Mouse (Mus musculus) retina, postnatal 1 day (tissue): ENCODE data around the gene Kcnk5.

Experiments
- DNase-seq: peaks from one replicate; pipeline ENCODE4 v3.0.0-alpha.2; 2012

Gene Kcnk5

DNA sequence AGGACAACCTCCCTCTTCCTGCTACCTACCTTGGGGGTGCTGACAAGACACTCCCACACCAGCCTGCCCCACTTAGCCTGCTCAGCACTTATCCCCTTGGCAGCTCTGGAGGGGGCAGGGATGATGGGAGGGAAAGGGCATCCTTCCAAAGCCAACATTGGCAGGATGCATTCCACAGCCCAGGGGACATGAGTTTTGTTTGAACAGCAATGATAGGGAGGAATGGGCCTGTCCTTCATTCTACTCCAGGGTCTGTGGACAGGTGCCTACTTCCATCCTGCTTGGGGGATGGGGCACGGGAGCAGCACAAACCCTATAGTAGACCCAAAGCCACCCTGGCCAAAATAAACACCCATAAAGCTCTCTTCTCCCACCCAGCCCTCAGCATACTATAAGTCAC, 16.2 kb downstream of the Kcnk5 start:
- DNase-seq, result no peak

DNA sequence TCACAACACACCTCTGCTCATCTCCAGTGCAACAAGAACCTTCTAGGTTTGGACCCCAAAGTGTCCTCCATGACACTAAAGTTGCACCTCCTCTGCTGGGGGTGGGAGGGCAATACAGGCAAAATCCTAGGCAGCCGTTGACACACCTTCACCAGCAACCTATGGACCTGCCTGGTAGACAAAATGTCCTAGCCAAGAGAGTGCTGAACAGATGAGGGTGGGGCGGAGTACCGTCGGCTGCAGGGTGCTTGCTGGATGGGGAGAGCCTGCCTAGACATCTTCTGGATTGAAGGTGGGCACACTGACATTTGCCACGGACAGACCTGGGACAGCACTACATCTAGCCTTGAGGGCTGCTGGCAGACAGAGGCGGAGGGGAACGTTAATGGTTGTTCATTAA, 17.2 kb downstream of the Kcnk5 start:
- DNase-seq, result no peak

DNA sequence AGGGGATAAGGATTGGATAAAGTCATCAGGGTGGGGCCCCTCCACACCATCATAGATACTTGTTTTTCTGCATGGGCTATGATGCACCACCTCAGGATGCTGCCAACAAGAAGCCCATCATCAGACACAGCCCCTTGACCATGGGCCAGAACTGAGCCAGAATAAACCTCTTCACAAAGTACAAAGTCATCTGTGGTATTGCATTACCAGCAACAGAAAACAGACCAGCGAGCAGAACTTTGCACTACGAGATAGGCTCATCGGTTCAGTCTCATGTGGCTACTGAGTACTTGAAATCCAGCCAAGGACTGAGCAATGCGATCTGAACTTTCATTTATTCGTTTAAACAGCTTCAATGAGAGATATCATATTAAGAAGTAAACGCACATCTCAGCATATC, 18.9 kb downstream of the Kcnk5 start:
- DNase-seq, result no peak

DNA sequence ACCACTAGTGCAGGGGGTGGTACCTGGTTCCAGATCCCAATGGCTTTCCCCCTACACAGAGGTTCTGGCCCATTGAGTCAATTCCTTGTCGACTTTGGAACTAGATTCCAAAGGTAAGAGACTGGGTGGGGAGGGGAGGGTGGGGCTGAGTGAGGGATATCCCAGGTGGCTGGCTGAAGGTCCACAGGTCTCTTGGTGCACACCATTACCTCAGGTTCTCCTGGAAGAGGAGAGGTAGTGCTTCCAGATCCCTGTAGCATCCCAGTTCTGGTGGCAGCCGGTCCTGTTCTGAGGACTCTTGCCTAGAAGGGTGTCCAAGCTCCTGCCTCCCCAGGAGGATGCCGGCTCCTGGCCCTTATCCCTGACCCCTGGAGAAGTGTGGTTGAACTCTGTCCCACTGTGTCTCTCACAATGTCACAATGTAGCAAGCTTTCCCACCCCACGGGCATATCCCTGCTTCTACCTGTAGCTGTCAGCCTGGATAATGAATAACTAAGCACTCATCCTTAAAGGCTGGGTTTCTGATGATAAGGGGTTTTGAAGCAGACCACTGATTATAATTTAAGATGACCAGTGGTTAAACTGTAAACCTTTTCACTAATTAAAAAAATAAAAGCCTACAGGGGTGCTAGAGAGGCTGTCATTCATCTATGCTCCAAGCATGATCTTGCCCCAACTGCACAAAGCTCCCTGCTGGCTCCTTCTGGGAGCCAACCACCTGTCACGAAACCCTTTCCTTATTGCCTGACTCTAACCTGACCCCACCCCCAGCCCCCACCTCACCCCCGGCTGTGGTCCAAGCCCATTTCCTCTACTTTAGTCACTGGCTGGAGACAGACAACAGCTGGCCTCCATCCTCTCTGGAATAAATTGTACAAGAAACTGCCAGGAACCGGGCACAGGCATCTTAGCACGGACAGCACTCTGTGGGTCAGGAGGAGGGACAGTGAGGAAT, 22.6 kb downstream of the Kcnk5 start:
- no peak for DNase-seq

DNA sequence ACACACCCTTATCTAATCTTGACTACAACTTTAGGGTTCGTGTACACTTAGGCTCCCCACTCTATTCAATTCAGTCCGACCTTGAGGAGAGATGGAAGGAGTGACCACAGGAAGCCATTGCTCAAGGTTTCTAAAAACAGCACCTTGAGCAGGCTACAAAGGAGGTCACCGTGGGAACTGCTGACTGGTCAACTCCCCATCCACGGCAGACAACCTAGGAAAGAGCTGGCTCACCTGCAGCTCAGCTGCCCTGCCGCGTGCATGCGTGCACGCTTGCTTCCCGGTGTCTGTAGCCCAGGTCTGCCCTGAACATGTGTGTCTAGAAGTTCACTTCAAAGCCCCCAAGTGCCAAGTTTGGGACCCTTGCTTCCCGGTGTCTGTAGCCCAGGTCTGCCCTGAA, 24.0 kb downstream of the Kcnk5 start:
- DNase-seq, result no peak

DNA sequence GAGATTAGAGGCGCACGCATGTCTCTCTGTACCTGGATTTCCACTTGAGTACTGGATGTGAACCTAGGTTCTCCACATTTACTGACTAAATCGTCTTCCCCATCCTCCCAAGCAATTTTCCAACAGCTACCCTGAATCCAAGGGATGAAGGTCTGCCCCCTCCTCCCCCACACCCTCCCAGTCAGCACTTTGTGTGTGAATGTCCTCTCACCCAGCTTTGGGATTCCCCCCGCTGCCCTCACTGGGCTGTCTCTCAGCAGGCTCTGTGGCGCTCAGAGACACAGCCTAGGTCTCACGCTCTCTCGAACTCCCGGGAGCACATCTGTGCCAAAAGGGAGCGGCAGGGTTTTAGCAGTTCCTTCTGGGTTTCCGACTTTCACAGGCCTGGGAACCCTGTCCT, 25.9 kb downstream of the Kcnk5 start:
- DNase-seq, result no peak

DNA sequence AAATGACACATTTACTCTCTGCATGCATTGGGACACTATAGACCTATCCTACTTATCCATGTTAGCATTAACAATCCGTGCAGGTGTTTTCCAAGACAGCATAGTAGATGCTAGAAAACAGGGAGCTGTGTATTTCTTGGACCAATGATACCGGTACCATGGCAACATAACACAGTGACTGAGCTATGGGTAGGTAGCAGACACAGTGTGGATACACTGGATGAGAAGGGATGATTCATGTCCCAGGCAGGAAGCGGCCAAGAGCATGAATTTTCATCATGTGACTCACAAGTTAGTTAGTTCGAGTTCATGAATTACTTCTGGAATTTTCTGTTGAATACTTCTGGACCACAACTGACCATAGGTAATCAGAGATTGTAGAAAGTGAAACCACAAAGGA, 26.7 kb downstream of the Kcnk5 start:
- no peak for DNase-seq

DNA sequence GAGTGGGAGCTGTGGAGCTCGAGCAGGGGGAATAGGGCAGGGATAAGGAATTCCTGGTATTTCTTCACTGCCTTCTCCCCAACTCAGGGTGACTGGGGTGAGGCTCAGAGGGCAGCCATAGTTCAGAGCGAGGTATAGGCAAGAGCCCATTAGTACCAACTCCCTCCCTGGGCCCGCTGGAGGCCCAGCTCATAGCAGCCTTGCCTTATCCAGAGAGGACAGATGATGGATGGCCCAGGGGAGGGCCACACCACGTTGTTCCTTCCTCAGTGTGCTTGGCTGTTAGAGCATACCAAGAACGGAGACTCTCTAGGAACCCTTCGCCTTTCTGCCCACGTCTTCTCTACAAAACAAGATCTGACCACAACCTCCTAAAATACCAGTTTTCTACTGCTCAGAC, 27.4 kb downstream of the Kcnk5 start:
- no peak for DNase-seq

DNA sequence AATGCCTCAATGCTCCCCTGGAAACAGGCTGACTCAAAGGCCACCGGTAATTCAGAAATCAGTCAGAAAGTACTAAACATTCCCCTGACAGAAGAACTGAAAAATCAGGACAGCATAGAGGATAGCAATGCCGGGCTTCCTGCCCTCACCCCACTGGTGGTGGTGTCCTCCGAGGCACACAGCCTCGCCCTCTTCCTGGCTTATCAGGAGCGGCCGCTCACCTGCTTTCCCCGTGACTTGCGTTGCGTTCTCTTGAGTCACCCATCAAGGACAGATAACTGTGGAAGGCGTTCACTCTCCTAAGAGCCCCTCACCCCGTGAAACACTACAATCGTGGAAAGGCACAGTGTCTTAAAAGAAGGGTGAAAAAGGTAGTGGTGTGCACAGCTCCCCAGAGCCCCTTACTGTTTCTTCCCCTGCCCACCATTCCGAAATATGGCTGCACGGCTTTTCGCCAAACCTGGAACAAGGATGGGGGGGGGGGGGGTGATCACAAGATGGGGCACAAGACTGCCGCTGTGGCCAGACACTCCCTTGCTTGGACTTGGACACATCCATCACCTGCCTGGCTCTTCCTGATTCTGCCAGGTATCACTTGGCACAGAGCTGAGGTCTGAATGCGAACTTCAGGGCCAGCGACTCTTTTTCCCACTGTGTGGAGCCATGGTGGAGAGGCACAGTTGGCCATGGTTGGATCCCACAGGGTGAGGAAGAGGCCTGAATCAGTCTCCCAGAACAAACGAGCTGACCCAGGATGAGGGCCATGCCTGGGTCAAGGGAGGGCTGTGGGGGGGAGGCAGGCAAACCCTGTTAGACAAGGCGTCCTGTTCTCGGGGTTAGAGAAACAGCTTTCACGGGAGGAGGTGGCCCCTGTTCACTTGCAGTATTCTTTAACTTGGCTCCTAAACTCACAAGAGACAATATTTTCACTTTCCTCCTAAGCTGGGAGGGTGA, 32.2 kb downstream of the Kcnk5 start:
- DNase-seq, result no peak

DNA sequence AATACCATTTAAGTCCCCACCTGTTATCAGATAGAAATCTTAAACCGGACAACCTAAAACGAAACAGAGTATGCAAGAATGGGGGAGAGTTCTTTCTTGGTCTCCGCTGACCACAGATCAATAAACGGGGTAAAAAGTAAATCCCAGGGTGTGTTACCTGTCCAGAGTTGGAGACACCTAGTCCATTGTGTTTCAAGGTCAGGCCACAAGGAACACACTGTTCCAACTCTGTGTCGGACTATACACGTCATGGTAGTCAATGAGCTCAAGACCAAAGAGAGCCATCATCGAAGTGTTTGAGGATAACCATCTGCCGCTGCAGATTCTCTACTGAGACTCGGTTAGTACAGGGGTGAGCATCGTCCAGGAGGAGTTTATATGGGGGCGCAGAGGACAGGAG, 33.1 kb downstream of the Kcnk5 start:
- no peak for DNase-seq

DNA sequence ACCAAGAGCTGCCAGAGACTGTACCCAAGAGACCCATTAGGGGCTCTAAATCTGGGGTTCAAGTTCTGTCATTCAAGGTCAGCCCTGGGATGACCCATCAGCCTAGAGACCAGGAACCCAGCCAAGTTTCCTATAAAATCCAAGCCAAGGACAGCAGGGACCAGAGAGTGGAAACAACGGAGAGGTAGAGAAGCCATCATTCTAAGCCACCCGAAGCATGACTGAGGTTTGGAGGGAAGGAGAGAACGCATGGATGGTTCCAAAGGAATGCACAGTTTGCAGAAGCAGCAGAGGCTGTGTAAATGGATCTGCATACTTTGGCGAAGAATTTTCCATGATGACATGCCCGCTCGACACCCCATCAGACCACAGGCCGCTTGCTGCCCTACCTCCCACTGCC, 33.8 kb downstream of the Kcnk5 start:
- DNase-seq, result no peak

DNA sequence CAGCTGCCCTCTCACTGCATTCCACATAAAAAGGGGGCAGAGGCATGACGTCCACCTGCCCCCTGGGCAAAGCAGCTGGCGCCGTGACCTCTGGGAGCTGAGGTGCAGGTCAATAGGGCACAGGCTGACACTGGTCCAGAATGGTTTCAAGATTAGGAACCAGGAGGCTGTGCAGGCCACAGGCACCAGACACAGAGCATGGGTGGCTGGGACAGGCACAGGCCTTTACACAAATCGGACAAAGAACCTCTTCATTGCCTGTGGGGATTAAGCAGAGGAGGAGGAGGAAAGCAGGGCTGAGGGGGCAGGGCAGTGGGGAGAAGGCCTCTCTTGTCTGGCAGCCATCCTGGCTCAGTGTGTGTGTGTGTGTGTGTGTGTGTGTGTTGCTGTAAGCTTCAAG, 37.5 kb downstream of the Kcnk5 start:
- peak; percentile 23 for DNase-seq

DNA sequence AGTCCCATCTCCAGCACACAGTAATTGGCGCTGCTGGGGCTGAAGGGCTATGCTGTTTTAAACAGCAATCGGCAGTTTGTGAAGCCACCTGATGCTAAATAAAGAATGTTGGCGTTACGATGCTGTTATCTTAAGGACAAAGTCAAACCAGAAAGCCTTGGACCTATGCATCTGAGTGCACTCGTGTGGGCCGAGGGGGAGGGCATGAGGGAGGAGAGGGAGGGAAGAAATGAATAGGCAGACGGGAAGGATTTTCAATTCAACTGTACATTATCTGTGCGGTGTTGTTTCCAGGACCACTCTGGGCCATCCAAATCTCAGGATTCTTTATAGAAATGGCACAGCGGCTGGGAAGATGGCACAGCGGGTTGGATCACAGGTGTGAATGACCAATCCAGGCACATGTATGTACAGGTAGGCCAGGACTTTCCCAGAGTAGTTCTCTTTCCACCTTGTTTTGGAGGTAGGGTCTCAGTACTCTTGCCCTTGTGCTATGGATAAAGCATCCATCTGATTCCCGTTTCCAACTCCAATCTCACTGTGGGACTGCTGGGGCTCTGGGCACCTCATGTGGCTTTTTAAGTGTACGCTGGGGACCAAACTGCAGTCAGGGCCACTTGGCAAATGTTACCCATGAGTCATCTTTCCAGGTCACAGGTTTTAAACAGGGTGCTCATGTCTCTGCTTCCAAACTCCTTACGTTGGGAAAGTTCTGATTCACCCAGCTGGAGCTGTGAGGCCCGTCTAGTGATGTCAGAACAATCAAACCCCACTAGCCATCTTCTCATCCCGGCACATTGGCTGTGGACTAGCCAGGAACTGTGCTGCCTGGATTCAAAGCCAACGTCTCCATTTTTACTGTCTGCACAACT, 42.9 kb downstream of the Kcnk5 start, which contains the start of gene Saysd1:
Gene Saysd1 (minus strand): TSS at position 51 of the 872 bp plus-strand sequence.
- DNase-seq, result no peak

DNA sequence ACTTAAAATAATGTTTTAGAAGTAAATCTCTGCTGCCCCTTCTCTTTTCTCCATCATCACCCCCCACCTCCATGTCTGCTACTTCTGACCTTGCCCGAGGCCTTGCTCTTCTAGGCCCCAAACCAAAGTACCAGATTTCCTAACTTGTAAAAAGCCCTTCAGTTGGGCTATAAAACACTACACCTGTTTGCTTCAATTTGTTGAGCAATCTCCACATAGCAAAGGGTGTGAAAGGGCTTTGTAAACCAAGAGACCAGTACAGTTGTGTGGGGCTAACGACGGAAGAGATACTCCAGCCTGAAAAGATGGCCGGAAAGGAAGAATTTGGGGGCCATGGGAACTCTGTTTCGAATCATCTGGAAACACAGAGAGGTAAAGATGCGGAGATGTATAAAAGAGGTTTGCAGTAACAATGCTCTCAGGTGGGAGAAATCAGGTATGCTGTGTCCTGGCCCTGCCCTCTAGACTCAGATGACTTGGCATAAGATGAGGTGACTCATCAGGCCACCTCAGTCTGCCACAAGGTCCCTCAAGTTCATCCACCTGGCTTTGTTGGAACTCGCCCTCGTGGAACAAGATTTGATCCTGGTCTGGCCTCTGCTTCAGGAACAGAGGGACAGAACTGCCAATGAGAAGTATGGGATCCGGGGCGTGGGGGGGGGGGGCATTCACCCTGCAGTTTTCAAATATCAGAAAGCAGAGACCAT, 46.5 kb downstream of the Kcnk5 start:
- no peak for DNase-seq

DNA sequence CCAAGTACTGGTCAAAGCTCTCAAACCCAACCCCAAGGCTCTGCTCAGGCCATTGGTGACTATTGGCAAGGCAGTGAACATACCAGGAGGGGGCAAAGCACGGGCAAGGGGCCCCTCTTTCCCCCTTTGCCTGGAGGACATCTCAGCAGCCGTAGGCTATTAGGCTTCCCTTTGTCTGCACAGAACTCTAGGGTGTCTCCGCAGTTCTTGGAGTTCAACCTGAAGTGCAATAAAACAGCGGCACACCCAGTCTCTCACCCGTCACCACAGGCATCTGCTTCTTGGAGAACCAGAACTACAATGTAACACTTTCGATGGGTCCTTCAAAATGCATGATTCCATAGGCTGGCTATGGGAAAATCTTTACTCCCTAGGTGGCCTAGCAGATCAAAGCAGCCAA, 53.4 kb downstream of the Kcnk5 start:
- no peak for DNase-seq

DNA sequence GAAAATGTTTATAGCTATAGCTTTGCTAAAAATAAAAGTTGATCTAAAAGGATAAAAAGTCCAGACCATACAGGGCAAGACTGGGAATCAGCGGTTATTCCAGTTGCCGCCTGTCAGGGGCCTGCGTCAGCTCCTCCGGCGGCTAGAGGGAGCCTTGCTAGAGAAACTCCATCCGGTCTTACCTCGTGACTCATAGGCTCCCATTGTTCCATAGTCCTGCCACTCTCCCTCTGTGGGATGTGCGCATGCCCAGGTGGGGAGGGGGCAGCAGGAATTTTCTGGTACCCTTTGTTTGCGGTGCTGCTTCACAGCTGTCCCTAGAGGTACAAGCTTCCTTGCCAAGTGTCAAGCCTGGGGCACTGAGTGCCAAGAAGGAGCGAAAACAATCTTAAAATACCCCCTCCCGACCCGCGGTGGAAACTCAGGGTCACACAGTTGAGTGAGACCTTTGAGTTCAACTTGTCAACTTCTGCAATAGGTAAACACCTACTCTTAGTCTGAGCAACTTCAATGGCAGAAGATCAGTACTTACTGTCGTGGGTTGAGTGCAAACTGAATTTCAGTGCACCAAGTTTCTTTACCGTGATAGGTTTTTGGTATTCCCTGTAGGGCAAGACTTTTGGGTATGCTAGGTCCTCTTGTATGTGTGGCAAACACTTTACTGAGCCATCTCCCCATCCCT, 54.1 kb downstream of the Kcnk5 start:
- DNase-seq, result no peak

DNA sequence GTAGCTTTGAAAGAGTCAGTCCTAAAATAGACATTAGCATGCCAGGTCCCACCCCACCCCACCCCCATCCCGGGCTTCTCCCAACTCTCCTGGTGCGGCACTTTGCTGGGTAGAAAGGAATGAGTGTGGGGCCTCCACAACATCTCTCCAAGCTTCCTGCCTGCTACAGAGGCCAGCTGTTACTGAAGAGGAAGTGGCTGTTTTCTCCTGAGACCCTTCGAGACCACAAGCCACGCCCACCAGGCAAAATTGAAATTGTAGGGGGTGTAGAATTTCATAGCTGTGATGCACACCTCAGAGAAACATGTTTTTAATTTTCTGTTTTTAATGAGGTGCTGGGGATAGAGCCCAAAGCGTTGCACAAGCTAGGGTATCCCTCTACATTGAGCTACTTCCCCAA, 60.7 kb downstream of the Kcnk5 start:
- DNase-seq, result no peak

DNA sequence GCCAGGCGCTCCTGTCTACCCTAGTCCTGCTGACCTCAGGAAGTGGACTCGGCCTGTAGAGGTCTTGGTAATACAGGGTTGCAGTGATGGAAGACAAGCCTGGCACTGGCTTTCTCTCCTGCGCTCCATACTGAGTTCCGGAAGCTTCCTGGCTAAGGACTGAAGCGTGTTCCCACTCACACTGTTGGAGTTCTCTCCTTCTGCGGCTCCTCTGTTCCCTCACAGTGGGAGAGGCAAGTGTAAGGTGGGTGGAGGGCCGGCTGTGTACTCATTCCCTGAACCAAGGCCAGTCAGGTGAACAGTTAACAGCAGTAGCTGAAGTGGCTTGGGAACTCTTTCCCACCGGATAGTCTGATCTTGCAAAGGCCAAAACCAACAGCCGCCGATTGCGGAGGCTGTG, 61.6 kb downstream of the Kcnk5 start:
- no peak for DNase-seq

DNA sequence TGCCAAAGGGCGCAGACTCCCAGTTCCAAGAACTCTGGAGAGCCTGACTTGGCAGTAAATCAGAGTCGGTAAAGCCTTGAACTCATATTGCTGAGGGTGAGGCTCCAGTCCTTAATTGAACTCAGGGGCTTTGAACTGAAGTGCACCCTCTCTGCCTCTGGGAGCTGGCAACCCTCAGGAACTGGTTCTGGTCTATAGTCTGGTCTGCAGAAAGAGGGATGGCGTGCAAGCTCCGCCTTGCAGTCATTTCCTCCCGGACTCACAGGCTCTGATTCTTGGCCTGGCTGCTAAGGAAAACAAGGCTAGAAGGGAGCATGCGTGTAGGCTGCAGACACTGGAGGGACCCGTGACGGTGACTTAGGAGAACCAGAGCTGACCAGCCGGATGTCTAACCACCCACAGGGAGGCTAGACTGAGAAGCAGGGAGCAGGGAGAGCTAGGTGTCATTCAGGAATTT, 65.4 kb downstream of the Kcnk5 start:
- DNase-seq, result no peak

DNA sequence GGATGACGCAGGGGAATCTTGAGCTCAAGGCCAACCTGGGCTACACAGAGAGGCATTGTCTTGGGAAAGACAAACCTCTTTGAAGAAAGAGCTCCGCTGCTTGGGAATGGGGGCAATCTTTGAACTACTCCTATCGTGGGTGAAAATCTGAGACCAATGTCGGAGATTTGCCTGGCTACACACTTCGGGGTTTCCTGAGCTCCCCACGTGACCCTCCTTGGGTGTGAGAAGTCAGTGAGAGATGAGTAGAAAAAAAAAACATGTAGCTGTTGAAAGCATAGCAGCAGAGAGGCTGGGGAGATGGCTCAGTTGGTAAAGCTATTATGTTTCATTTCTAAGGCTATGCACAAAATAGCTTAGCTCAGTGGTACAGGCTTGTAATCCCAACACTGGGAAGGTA, 66.7 kb downstream of the Kcnk5 start:
- DNase-seq, result no peak

DNA sequence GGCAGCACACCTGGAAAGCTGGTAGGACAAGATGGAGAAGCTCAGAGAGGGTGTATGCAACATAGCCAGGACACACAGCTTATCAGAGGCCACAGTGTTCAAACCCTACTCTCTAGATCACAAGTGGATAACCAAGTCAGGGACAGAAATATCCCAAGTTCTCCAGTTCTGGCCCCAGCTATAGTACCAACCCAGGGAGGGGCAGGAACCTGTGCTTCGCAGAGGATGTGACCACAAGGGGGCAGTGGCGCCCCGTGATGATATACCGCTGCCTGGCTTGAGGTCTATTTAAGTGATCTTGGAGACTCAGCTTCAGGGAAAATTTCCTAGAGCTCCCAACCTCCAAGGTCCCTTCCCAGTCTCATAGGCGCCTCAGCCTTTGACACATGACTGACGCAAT, 67.6 kb downstream of the Kcnk5 start:
- peak; percentile 79 for DNase-seq
